Mouse (Mus musculus) left cerebral cortex, postnatal 10 days (tissue): ENCODE data around the gene Ktn1. TPM values are rescaled to one million over a fixed set of nuclear protein-coding genes. Genes with fewer than 3 reads are reported as not detected.

Experiments
- DNase-seq, 2 experiments: peaks; one replicate each; pipeline ENCODE4 v3.0.0; 2021 to 2022; ENCODE audit warnings: low spot score in 2 of 2, mixed read lengths in 1 of 2; ENCODE audit errors: extremely low spot score in 1 of 2
- intact Hi-C: fragments of 180-260 bp; cut with DNase I; formaldehyde crosslinking; loops from one replicate; pipeline ENCODE4 v1.15.1; 2025
- total RNA-seq, 2 experiments: library from RNA; stranded (reverse); gene quantifications; 2 replicates each; pipeline ENCODE4 v1.2.3; 2021

Ktn1 gene
- total RNA-seq, 2 experiments from 2014 or later = 92.6 to 93.4 TPM

- intact Hi-C loops = no loop called here
- DNase-seq = no peak
Measured at GRCm38 (mm10) chr14:47655444-47655843, 7.2 kb downstream of the Ktn1 start.

- intact Hi-C loops = no loop called here
- DNase-seq = no peak
Measured at GRCm38 (mm10) chr14:47663844-47664469, 15.7 kb downstream of the Ktn1 start.

GRCm38 (mm10) chr14:47664470-47664864, 16.2 kb downstream of the Ktn1 start:
- DNase-seq = no peak
- intact Hi-C loops = no loop called here

- intact Hi-C loops = no loop called here
- no peak for DNase-seq
Measured at GRCm38 (mm10) chr14:47665061-47665778, 17.0 kb downstream of the Ktn1 start.

- intact Hi-C loops = no loop called here
- DNase-seq = peak in 1 of 2 experiments; percentile 22
Measured at GRCm38 (mm10) chr14:47668096-47668495, 19.8 kb downstream of the Ktn1 start.

- no peak for DNase-seq
- intact Hi-C loops = no loop called here
Measured at GRCm38 (mm10) chr14:47682886-47683285, 34.6 kb downstream of the Ktn1 start.

GRCm38 (mm10) chr14:47684579-47684978, 36.3 kb downstream of the Ktn1 start:
- no peak for DNase-seq
- intact Hi-C loops = no loop called here

- intact Hi-C loops = no loop called here
- no peak for DNase-seq
Measured at GRCm38 (mm10) chr14:47699126-47699525, 50.9 kb downstream of the Ktn1 start.

GRCm38 (mm10) chr14:47709546-47709945, 61.3 kb downstream of the Ktn1 start:
- intact Hi-C loops = no loop called here
- no peak for DNase-seq

GRCm38 (mm10) chr14:47715771-47716170, 67.5 kb downstream of the Ktn1 start:
- intact Hi-C loops = loop anchor here (5.0 kb wide), 1 partner anchor 38 kb away; no protein-coding TSS in a partner anchor
- DNase-seq = no peak

GRCm38 (mm10) chr14:47717916-47718606, 69.8 kb downstream of the Ktn1 start:
- no peak for DNase-seq

GRCm38 (mm10) chr14:47720023-47720422, 71.8 kb downstream of the Ktn1 start:
- DNase-seq = no peak
- intact Hi-C loops = no loop called here

More at GRCm38 (mm10) chr14:47717916-47718606, 69.8 kb downstream of the Ktn1 start:
- intact Hi-C loops = loop anchor here (5.0 kb wide), 1 partner anchor 41 kb away; no protein-coding TSS in a partner anchor

- DNase-seq = no peak
- intact Hi-C loops = no loop called here
Measured at GRCm38 (mm10) chr14:47723035-47723434, 74.8 kb downstream of the Ktn1 start.

- intact Hi-C loops = loop anchor here (5.0 kb wide), 1 partner anchor 36 kb away; no protein-coding TSS in a partner anchor
- DNase-seq = no peak
Measured at GRCm38 (mm10) chr14:47728594-47728993, 80.3 kb downstream of the Ktn1 start.

- DNase-seq = no peak
- intact Hi-C loops = no loop called here
Measured at GRCm38 (mm10) chr14:47735354-47735753, 87.1 kb downstream of the Ktn1 start.

GRCm38 (mm10) chr14:47736471-47736870, 88.2 kb downstream of the Ktn1 start:
- no peak for DNase-seq
- intact Hi-C loops = no loop called here

- intact Hi-C loops = no loop called here
- no peak for DNase-seq
Measured at GRCm38 (mm10) chr14:47740316-47740996, 92.2 kb downstream of the Ktn1 start.

- intact Hi-C loops = no loop called here
- DNase-seq = no peak
Measured at GRCm38 (mm10) chr14:47741046-47741445, 92.8 kb downstream of the Ktn1 start.

- intact Hi-C loops = no loop called here
- DNase-seq = no peak
Measured at GRCm38 (mm10) chr14:47742674-47743073, 94.4 kb downstream of the Ktn1 start.
